Mouse (Mus musculus) thymus, adult 2 months (tissue): Measurements from ENCODE around the gene Tnfsf11. TPM values are rescaled to one million over a fixed set of nuclear protein-coding genes. Genes with fewer than 3 reads are reported as not detected.

Source experiments
- DNase-seq: peaks from one replicate; pipeline ENCODE4 v3.0.0; 2021
- H3K27ac ChIP-seq: fragments of 200-500 bp; 2 replicates; pipeline ENCODE4 v1.5.1; 2012; ENCODE audit warnings: low read length, control low read depth; ENCODE audit not compliant: control insufficient read depth, insufficient read depth
- H3K27me3 ChIP-seq: fragments of 200-500 bp; 2 replicates; pipeline ENCODE4 v1.6.1; 2012; ENCODE audit warnings: mild to moderate bottlenecking, low read length, moderate library complexity, mixed read lengths; ENCODE audit not compliant: control insufficient read depth, insufficient read depth
- H3K36me3 ChIP-seq: fragments of 200-500 bp; 2 replicates; pipeline ENCODE4 v1.6.1; 2012; ENCODE audit warnings: mild to moderate bottlenecking, low read length, moderate library complexity; ENCODE audit not compliant: control insufficient read depth, insufficient read depth
- H3K4me1 ChIP-seq: fragments of 200-500 bp; replicated peaks from 2 replicates; pipeline ENCODE4 v1.6.1; 2012; ENCODE audit warnings: low read length; ENCODE audit not compliant: control insufficient read depth, insufficient read depth
- H3K4me3 ChIP-seq: fragments of 200-500 bp; 2 replicates; pipeline ENCODE4 v1.5.1; 2012; ENCODE audit warnings: mild to moderate bottlenecking, low read length, control low read depth, moderate library complexity; ENCODE audit not compliant: control insufficient read depth, insufficient read depth
- CTCF ChIP-seq: fragments of 200-500 bp; IDR thresholded peaks from 2 replicates; pipeline ENCODE4 v1.5.1; 2012; ENCODE audit warnings: mild to moderate bottlenecking, control low read depth, low read length, moderate library complexity, borderline replicate concordance; ENCODE audit not compliant: control insufficient read depth, poor library complexity, insufficient read depth; ENCODE audit errors: extremely low read depth
- POLR2A ChIP-seq: fragments of 200-500 bp; IDR thresholded peaks from 2 replicates; pipeline ENCODE4 v1.6.1; 2012; ENCODE audit warnings: mild to moderate bottlenecking, low read length, control low read depth, moderate library complexity; ENCODE audit not compliant: control insufficient read depth, poor library complexity, insufficient read depth; ENCODE audit errors: extremely low read depth
- WGBS: fragments of 180-500 bp; shearing (Covaris S2); methylation state at CpG from one replicate; pipeline ENCODE4 v1.1.7; 2018; 5-methylcytosine and 5-hydroxymethylcytosine counted together
- polyA plus RNA-seq: library from polyadenylated mRNA; depleted of rRNA; stranded (reverse); fragments of >200 nt; gene quantifications from 2 replicates; pipeline ENCODE4 v1.2.3, GENCODE M21; 2012

Gene Tnfsf11
- polyA plus RNA-seq, 1 experiment: 2.6 TPM

- no peaks in the 10 kb centered on the region for H3K27me3 ChIP-seq
- H3K36me3 ChIP-seq: no peaks in the 10 kb centered on the region
- H3K4me3 ChIP-seq: no peak overlapping the region
- no peak overlapping the region for H3K27ac ChIP-seq
- H3K4me1 ChIP-seq: no peaks in the 10 kb centered on the region
- WGBS: 90% methylated on average over 8 of the region's 8 CpGs
- no peak for DNase-seq
- TF ChIP-seq POLR2A: no peak
- no peak for TF ChIP-seq CTCF
These were observed 35.2 kb upstream of the Tnfsf11 start for GRCm38 (mm10) chr14:78343007-78343406.

GRCm38 (mm10) chr14:78342146-78342545, 34.3 kb upstream of the Tnfsf11 start:
- no peak overlapping the region for H3K4me3 ChIP-seq
- 55% methylated on average over 4 of the region's 4 CpGs for WGBS
- H3K27ac ChIP-seq: no peak overlapping the region
- DNase-seq: no peak
- no peaks in the 10 kb centered on the region for H3K36me3 ChIP-seq
- TF ChIP-seq CTCF: no peak
- TF ChIP-seq POLR2A: no peak
- no peaks in the 10 kb centered on the region for H3K4me1 ChIP-seq
- H3K27me3 ChIP-seq: no peaks in the 10 kb centered on the region

- Histone ChIP-seq H3K4me3 (no peak overlapping the region), H3K4me1 (peaks cover 4% of the 10 kb centered on the region), H3K27me3 (no peaks in the 10 kb centered on the region), H3K36me3 (no peaks in the 10 kb centered on the region), H3K27ac (no peak overlapping the region)
- no peak for TF ChIP-seq POLR2A
- TF ChIP-seq CTCF: no peak
- 97% methylated on average over 3 of the region's 3 CpGs for WGBS
- no peak for DNase-seq
These were observed 25.5 kb upstream of the Tnfsf11 start for GRCm38 (mm10) chr14:78333341-78333740.

- no peaks in the 10 kb centered on the region for H3K36me3 ChIP-seq
- peaks cover 4% of the 10 kb centered on the region for H3K4me1 ChIP-seq
- H3K4me3 ChIP-seq: no peak overlapping the region
- no peak for DNase-seq
- 92% methylated on average over 7 of the region's 7 CpGs for WGBS
- no peak overlapping the region for H3K27ac ChIP-seq
- no peak for TF ChIP-seq CTCF
- TF ChIP-seq POLR2A: no peak
- H3K27me3 ChIP-seq: no peaks in the 10 kb centered on the region
These were observed 23.5 kb upstream of the Tnfsf11 start for GRCm38 (mm10) chr14:78331368-78331767.

GRCm38 (mm10) chr14:78330576-78331300, 22.9 kb upstream of the Tnfsf11 start:
- no peak overlapping the region for H3K4me3 ChIP-seq
- H3K27me3 ChIP-seq: no peaks in the 10 kb centered on the region
- no peaks in the 10 kb centered on the region for H3K36me3 ChIP-seq
- 36% methylated on average over 11 of the region's 11 CpGs for WGBS
- H3K4me1 ChIP-seq: peaks cover 4% of the 10 kb centered on the region
- no peak for DNase-seq
- H3K27ac ChIP-seq: no peak overlapping the region
- TF ChIP-seq POLR2A: no peak
- TF ChIP-seq CTCF: no peak

- H3K4me1 ChIP-seq: peaks cover 4% of the 10 kb centered on the region
- H3K27me3 ChIP-seq: no peaks in the 10 kb centered on the region
- DNase-seq: no peak
- H3K36me3 ChIP-seq: no peaks in the 10 kb centered on the region
- WGBS: 89% methylated on average over 8 of the region's 8 CpGs
- no peak overlapping the region for H3K4me3 ChIP-seq
- H3K27ac ChIP-seq: no peak overlapping the region
- TF ChIP-seq CTCF (no peak), POLR2A (no peak)
These were observed 22.1 kb upstream of the Tnfsf11 start for GRCm38 (mm10) chr14:78329765-78330451.

GRCm38 (mm10) chr14:78323356-78323755, 15.5 kb upstream of the Tnfsf11 start:
- Histone ChIP-seq H3K27ac (no peak overlapping the region), H3K4me3 (no peak overlapping the region), H3K27me3 (no peaks in the 10 kb centered on the region), H3K36me3 (no peaks in the 10 kb centered on the region), H3K4me1 (peaks cover 9% of the 10 kb centered on the region)
- DNase-seq: no peak
- WGBS: 95% methylated on average over 1 of the region's 1 CpGs
- TF ChIP-seq POLR2A (no peak), CTCF (no peak)
